Mouse (Mus musculus) embryonic facial prominence, embryonic 14.5 days (tissue): ENCODE data around the gene Espnl. TPM values are rescaled to one million over a fixed set of nuclear protein-coding genes. Genes with fewer than 3 reads are reported as not detected.

Source experiments
- ATAC-seq: fragments of 200-750 bp; cut with Nextera tagmentation; 2 replicates; pipeline ENCODE4 v1.8.0; 2017; ENCODE audit warnings: low read depth, moderate number of reproducible peaks, moderate TSS enrichment
- DNase-seq: peaks from one replicate; pipeline ENCODE4 v3.0.0-alpha.2; 2015; ENCODE audit warnings: low spot score
- H3K27ac ChIP-seq: fragments of 300-500 bp; sonication (generic); replicated peaks from 2 replicates; pipeline ENCODE4 v1.5.1; 2014; ENCODE audit warnings: low read depth, mild to moderate bottlenecking, low read length, moderate library complexity
- H3K27me3 ChIP-seq: fragments of 300-500 bp; sonication (generic); replicated peaks from 2 replicates; pipeline ENCODE4 v1.6.1; 2014; ENCODE audit warnings: low read length; ENCODE audit not compliant: control insufficient read depth, insufficient read depth
- H3K36me3 ChIP-seq: fragments of 300-500 bp; sonication (generic); 2 replicates; pipeline ENCODE4 v1.6.1; 2014; ENCODE audit warnings: low read length, mixed read lengths; ENCODE audit not compliant: control insufficient read depth, insufficient read depth
- H3K4me1 ChIP-seq: fragments of 300-500 bp; sonication (generic); 2 replicates; pipeline ENCODE4 v1.6.1; 2014; ENCODE audit warnings: antibody characterized with exemption, low read length; ENCODE audit not compliant: control insufficient read depth, insufficient read depth
- H3K4me2 ChIP-seq: fragments of 300-500 bp; sonication (generic); 2 replicates; pipeline ENCODE4 v1.6.1; 2014; ENCODE audit warnings: low read depth, mild to moderate bottlenecking, low read length, moderate library complexity, mixed read lengths
- H3K4me3 ChIP-seq: fragments of 300-500 bp; sonication (generic); 2 replicates; pipeline ENCODE4 v1.5.1; 2014; ENCODE audit warnings: low read depth, mild to moderate bottlenecking, low read length
- H3K9ac ChIP-seq: fragments of 300-500 bp; sonication (generic); 2 replicates; pipeline ENCODE4 v1.6.1; 2014; ENCODE audit warnings: low read depth, mild to moderate bottlenecking, low read length, moderate library complexity, mixed read lengths
- H3K9me3 ChIP-seq: fragments of 300-500 bp; sonication (generic); 2 replicates; pipeline ENCODE4 v1.6.1; 2016; ENCODE audit warnings: low read length; ENCODE audit not compliant: control insufficient read depth
- WGBS: fragments of 180-500 bp; shearing (Covaris S2); extraction: QIAGEN DNeasy Blood & Tissue Kit; methylation state at CpG from one replicate; pipeline ENCODE4 v1.1.7; 2014; 5-methylcytosine and 5-hydroxymethylcytosine counted together
- polyA plus RNA-seq: library from polyadenylated mRNA; unstranded; fragments of >200 nt; fragmentation: Nextera tagmentation; extraction: Ambion mirVana; gene quantifications from 2 replicates; pipeline ENCODE4 v1.2.1, GENCODE M21; 2014

The Espnl gene
- polyA plus RNA-seq, 1 experiment from 2014 or later: not detected

DNA sequence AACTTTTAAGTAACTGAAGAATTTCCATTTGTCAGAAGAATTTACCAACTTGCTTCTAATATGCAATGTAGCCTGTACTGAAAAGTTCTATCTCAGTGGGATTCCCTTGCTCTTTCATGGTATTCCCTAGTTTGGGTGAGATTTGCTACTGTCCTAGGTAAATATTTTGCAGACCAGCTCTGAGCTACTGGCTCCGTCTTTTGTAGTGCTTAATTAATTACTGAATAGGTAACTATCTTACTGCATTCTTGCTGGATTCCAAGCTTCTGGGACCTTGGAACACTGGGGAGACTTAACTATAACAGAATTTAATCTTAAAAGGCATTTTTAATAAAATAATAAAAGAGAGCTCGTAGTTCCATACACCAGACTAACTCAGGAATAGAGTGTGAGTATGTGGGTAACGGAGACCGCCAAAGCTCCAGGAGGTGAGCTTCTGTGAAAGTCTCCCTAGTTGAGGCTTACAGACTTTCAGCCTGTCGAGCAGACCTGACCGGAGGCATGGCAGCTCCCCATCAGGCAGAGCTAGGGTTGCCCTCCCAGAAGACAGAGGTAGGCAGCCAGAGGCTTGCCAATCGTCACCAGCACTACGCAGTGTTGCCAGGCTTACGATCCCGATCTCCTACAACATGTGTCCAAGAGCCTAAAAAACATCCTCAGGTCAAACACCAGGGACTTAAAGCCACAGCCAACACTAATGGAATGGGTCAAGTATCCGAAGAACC, 29.6 kb upstream of the Espnl start:
- WGBS: 95% methylated on average over 11 of the region's 11 CpGs
- no peaks in the 10 kb centered on the region for H3K9me3 ChIP-seq

DNA sequence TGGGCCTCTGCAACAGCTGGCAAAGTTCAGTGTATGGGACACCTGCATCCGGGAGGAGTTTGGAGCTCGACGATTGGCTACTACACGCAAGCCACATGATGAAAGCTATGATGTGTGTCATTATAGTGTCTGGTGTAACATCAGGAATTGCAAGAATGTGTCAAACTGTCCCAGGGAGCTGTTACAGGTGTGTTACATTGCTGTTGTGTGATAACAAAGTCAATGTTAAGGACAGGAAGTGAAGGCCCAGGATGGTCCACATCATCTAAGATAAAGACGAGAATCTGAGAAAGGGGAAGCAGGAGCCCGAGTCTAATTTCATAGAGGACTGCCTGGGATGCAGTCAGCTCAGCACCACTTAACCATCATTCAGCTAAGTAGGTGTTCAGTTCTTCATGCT, 26.3 kb upstream of the Espnl start:
- Histone ChIP-seq H3K27ac (no peak overlapping the region), H3K4me2 (no peak overlapping the region), H3K9ac (no peak overlapping the region), H3K27me3 (no peaks in the 10 kb centered on the region), H3K4me1 (peaks cover 8% of the 10 kb centered on the region; the same call in 1 of the 2 replicates), H3K36me3 (peaks cover 13% of the 10 kb centered on the region; the same call in 1 of the 2 replicates), H3K4me3 (no peak overlapping the region), H3K9me3 (no peaks in the 10 kb centered on the region)
- 92% methylated on average over 6 of the region's 6 CpGs for WGBS
- ATAC-seq (no peak), DNase-seq (no peak)

More for the DNA sequence above, 29.6 kb upstream of the Espnl start:
- no peak for DNase-seq
- Histone ChIP-seq H3K27me3 (no peaks in the 10 kb centered on the region), H3K9ac (no peak overlapping the region), H3K36me3 (peaks cover 27% of the 10 kb centered on the region; the same call in 1 of the 2 replicates), H3K4me2 (no peak overlapping the region), H3K4me3 (no peak overlapping the region), H3K27ac (no peak overlapping the region), H3K4me1 (no peaks in the 10 kb centered on the region)
- no peak for ATAC-seq

DNA sequence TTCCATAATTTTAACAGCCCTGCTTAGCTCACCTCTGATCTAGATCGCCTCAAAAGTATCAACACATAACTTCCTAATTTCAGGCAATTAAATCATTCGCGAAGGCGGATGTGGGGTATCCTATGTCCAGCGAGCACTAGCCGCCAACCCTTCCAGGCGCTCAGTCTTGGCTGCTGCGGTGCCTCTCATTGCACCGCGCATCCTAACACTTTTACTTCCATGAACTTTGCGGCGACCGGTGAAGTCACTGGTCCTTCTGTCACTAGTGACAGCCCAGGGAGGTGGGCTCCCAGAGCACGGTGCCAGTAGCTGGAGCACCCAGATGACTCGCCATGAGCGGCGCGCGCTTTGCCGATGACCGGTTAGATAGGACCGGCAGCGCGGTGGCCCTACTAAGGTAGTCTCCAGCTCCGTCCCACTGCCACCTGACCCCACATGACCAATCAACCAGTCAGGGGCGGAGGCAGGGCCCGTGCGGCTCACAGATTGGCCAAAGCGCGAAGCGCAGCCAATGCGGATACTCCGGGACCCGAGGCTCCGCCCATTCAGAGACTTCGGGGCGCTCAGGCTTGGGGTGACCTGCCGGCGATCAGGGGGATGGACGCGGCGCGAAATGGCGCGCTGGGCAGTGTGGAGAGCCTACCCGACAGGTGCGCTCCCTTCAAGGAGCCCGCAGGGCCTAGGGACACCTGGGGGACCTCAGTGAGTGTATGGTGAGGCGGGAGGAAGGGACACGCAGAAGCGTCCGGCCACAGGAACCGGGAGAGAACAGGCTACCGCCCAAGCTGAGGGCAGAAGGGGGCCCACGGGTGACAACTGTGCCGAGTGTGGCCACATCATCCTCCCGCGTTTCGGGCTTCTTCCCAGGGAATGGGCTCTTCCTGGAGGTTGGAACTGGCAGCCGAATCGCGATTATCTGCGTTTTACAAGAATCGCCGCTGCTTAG, 23.8 kb upstream of the Espnl start, which contains the start of gene Scly:
Scly (plus strand) TSS at position 540 of the 946 bp plus-strand sequence.
- under 1% methylated on average over 50 of the region's 65 CpGs for WGBS
- DNase-seq: peak; percentile 96
- peak; percentile 100 for ATAC-seq

DNA sequence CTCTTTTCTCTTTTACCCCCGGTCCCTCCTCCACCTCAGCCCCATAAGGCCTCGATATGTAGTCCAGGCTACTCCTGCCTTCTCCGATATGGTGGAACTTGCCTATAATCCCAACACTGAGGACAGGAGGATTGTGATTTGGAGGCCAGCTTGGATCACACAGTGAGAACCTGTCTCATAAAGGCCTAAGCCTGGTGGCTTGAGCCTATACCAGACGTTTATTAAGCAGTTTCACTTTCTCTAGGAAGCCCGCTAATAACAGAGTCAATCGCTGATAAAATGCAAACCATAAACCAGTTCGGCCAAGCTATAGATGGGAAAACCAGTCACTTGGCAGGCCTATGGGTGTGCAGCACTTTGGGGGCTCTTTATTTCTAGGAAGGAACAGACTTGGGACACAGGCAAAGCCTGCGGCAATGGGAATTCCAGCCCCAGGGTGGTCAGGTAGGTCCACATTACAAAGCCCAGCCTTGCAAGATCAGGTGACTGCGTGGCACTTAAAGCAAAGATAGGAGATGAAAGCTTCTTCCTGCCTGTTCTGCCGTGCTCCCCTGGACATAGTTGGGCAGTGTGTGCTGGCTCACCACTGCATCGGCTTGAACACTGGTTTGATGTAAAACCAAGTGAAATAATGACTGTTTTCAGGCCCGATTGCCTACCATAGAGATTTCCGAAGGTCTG, 22.7 kb upstream of the Espnl start:
- ATAC-seq (no peak), DNase-seq (no peak)
- peak overlapping the region; percentile 85 for H3K4me3 ChIP-seq
- peaks cover 8% of the 10 kb centered on the region; the same call in 1 of the 2 replicates for H3K4me1 ChIP-seq
- H3K27ac ChIP-seq: no peak overlapping the region
- no peaks in the 10 kb centered on the region for H3K27me3 ChIP-seq
- H3K9me3 ChIP-seq: no peaks in the 10 kb centered on the region
- H3K9ac ChIP-seq: peak overlapping the region; percentile 81
- WGBS: 70% methylated on average over 13 of the region's 13 CpGs
- H3K36me3 ChIP-seq: peaks cover 11% of the 10 kb centered on the region; the same call in 1 of the 2 replicates
- H3K4me2 ChIP-seq: peak overlapping the region; percentile 80

More for the DNA sequence above, 23.8 kb upstream of the Espnl start, which contains the start of gene Scly:
- Histone ChIP-seq H3K9ac (peak within 1 kb of the TSS; percentile 81), H3K4me2 (peak within 1 kb of the TSS; percentile 80), H3K4me1 (peaks cover 8% of the 10 kb centered on the region; the same call in 1 of the 2 replicates), H3K9me3 (no peaks in the 10 kb centered on the region), H3K27me3 (no peaks in the 10 kb centered on the region), H3K4me3 (peak within 1 kb of the TSS; percentile 85), H3K36me3 (peaks cover 9% of the 10 kb centered on the region; the same call in 1 of the 2 replicates), H3K27ac (0 out of 2 replicates have a peak within 1 kb of the TSS, but pooled peaks have one; percentile 15)

DNA sequence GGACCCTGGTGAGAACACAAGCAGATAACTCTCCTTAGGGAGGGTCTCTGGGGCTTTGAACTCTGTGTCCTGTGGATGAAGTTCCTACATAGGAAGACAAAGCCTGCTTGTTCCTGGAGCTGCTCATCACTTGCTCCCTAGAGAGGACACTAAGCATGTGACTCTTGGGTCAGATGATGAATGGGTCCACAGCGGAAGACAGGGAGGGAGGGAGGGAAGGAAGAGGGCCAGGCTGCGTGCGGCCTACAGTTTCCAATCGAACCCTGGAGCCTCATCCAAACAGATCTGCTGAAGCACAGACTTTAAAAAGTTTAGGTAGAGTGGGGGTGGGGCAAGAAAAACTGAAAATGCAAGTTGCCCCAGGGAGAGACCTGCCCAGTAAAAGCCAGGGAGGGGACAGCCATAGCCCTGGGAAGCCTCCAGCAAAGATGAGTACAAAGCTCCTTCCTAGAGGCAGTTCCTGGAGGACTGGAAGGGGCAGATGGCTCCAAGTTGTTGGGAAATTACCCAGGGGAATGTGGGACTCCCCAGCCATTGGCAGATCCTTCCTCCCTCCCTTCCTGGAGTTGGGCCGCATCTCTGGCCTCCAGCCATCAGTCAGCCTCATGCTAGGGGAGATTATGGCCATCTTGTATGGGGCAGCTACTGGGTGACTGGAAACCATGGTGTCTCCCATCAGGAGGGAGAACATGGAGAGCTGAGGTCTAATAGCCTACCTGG, 22.0 kb upstream of the Espnl start:
- no peaks in the 10 kb centered on the region for H3K27me3 ChIP-seq
- peaks cover 13% of the 10 kb centered on the region; the same call in 1 of the 2 replicates for H3K36me3 ChIP-seq
- WGBS: 64% methylated on average over 5 of the region's 5 CpGs
- no peaks in the 10 kb centered on the region for H3K9me3 ChIP-seq
- no peak overlapping the region for H3K4me2 ChIP-seq
- no peak overlapping the region for H3K4me3 ChIP-seq
- H3K27ac ChIP-seq: no peak overlapping the region
- DNase-seq: peak; percentile 9
- peaks cover 8% of the 10 kb centered on the region; the same call in 1 of the 2 replicates for H3K4me1 ChIP-seq
- ATAC-seq: no peak
- H3K9ac ChIP-seq: no peak overlapping the region

GRCm38 (mm10) chr1:91301206-91301920, 20.5 kb upstream of the Espnl start:
- Histone ChIP-seq H3K9ac (no peak overlapping the region), H3K27ac (no peak overlapping the region), H3K4me1 (peaks cover 8% of the 10 kb centered on the region; the same call in 1 of the 2 replicates), H3K4me3 (no peak overlapping the region), H3K36me3 (peaks cover 22% of the 10 kb centered on the region), H3K4me2 (no peak overlapping the region), H3K9me3 (no peaks in the 10 kb centered on the region), H3K27me3 (no peaks in the 10 kb centered on the region)
- ATAC-seq (no peak), DNase-seq (no peak)
- 74% methylated on average over 3 of the region's 3 CpGs for WGBS

- Histone ChIP-seq H3K27me3 (no peaks in the 10 kb centered on the region), H3K4me3 (no peak overlapping the region), H3K9ac (no peak overlapping the region), H3K27ac (no peak overlapping the region), H3K4me2 (no peak overlapping the region), H3K36me3 (peaks cover 26% of the 10 kb centered on the region), H3K4me1 (peaks cover 8% of the 10 kb centered on the region; the same call in 1 of the 2 replicates), H3K9me3 (no peaks in the 10 kb centered on the region)
- WGBS: 91% methylated on average over 3 of the region's 3 CpGs
- DNase-seq (no peak), ATAC-seq (no peak)
These were observed 19.9 kb upstream of the Espnl start for GRCm38 (mm10) chr1:91302021-91302420.
